Mouse (Mus musculus) kidney, postnatal 0 days (tissue): ENCODE results near the gene Sdk1. TPM values are rescaled to one million over a fixed set of nuclear protein-coding genes. Genes with fewer than 3 reads are reported as not detected.

Source experiments
- ATAC-seq: fragments of 200-750 bp; cut with Nextera tagmentation; replicated peaks from 2 replicates; pipeline ENCODE4 v1.8.0; 2017; ENCODE audit warnings: low read depth, moderate number of reproducible peaks, moderate TSS enrichment, moderate library complexity; ENCODE audit not compliant: low FRiP score
- DNase-seq: peaks from one replicate; pipeline ENCODE4 v3.0.0-alpha.2; 2016; ENCODE audit warnings: low spot score
- H3K27ac ChIP-seq: fragments of 300-500 bp; sonication (generic); 2 replicates; pipeline ENCODE4 v1.5.1; 2014; ENCODE audit warnings: mild to moderate bottlenecking
- H3K27me3 ChIP-seq: fragments of 300-500 bp; sonication (generic); 2 replicates; pipeline ENCODE4 v1.6.1; 2014; ENCODE audit warnings: low read length, mixed read lengths; ENCODE audit not compliant: insufficient read depth
- H3K36me3 ChIP-seq: fragments of 300-500 bp; sonication (generic); 2 replicates; pipeline ENCODE4 v1.6.1; 2014; ENCODE audit warnings: low read length, mixed read lengths; ENCODE audit not compliant: insufficient read depth
- H3K4me1 ChIP-seq: fragments of 300-500 bp; sonication (generic); replicated peaks from 2 replicates; pipeline ENCODE4 v1.6.1; 2014; ENCODE audit warnings: antibody characterized with exemption, low read length, mixed read lengths; ENCODE audit not compliant: insufficient read depth
- H3K4me2 ChIP-seq: fragments of 300-500 bp; sonication (generic); 2 replicates; pipeline ENCODE4 v1.6.1; 2014; ENCODE audit warnings: mild to moderate bottlenecking, low read length, moderate library complexity, mixed read lengths
- H3K4me3 ChIP-seq: fragments of 300-500 bp; sonication (generic); replicated peaks from 2 replicates; pipeline ENCODE4 v1.5.1; 2014; ENCODE audit warnings: low read depth, low read length
- H3K9ac ChIP-seq: fragments of 300-500 bp; sonication (generic); 2 replicates; pipeline ENCODE4 v1.6.1; 2014; ENCODE audit warnings: low read depth, low read length
- H3K9me3 ChIP-seq: fragments of 300-500 bp; sonication (generic); replicated peaks from 2 replicates; pipeline ENCODE4 v1.6.1; 2016; ENCODE audit warnings: low read length, inconsistent platforms, mixed read lengths
- CTCF ChIP-seq: IDR thresholded peaks from 2 replicates; pipeline ENCODE4 v1.5.1; 2016; ENCODE audit warnings: antibody characterized with exemption, low read depth, mild to moderate bottlenecking, moderate library complexity
- WGBS: fragments of 180-500 bp; shearing (Covaris S2); extraction: QIAGEN DNeasy Blood & Tissue Kit; methylation state at CpG from one replicate; pipeline ENCODE4 v1.1.7; 2014; 5-methylcytosine and 5-hydroxymethylcytosine counted together
- polyA plus RNA-seq: library from polyadenylated mRNA; unstranded; fragments of >200 nt; fragmentation: Nextera tagmentation; extraction: Ambion mirVana; gene quantifications from 2 replicates; pipeline ENCODE4 v1.2.1, GENCODE M21; 2015

Gene Sdk1
- polyA plus RNA-seq, 1 experiment from 2014 or later: 2.1 TPM

DNA sequence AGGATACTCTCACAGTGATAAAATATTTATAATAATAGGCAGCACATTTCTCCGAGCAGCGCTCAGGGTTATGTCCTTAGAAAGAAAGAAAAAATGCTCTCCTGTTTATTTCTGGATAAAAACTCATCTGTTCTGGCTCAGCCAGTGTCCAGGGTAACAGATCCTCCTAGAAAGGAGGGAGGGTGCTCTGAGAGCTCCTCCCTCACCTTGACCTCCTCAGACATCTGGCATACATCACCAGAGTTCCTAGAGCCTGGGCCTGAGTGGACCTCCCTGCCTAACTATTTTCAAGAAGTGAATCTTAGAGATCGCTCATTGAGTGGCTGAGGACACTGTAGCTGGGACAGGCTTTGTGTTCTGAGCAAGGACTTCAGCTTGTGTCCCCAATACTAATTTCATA, 760.7 kb downstream of the Sdk1 start:
- Histone ChIP-seq H3K4me3 (no peak overlapping the region), H3K4me2 (no peak overlapping the region), H3K36me3 (no peaks in the 10 kb centered on the region), H3K4me1 (no peaks in the 10 kb centered on the region), H3K27me3 (no peaks in the 10 kb centered on the region), H3K9ac (no peak overlapping the region), H3K27ac (no peak overlapping the region), H3K9me3 (no peaks in the 10 kb centered on the region)
- 70% methylated on average over 3 of the region's 3 CpGs for WGBS
- TF ChIP-seq CTCF: no peak
- ATAC-seq (no peak), DNase-seq (peak; percentile 14)

DNA sequence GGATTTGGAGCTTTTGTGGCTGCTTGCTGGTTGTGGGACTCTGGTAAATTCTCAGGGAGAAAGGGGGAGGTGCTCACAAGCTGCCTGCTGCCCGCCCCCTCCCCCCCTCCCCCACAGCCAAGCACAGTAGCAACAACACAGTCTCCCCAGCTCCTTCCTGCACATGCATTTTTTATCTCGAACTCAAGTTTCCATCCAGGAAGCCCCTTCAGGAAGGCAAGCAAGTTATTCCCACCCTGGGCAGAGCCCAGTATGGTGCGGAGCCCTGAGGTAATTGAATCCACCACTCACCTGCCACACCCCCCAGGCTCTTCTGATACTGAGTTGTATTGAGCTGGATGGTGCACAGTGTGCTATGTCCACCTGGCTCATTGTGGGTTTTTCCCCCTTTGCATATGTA, 768.9 kb downstream of the Sdk1 start:
- no peaks in the 10 kb centered on the region for H3K4me1 ChIP-seq
- DNase-seq: no peak
- no peaks in the 10 kb centered on the region for H3K9me3 ChIP-seq
- 35% methylated on average over 2 of the region's 3 CpGs for WGBS
- no peak overlapping the region for H3K4me2 ChIP-seq
- no peaks in the 10 kb centered on the region for H3K27me3 ChIP-seq
- no peak overlapping the region for H3K9ac ChIP-seq
- ATAC-seq: no peak
- no peaks in the 10 kb centered on the region for H3K36me3 ChIP-seq
- H3K27ac ChIP-seq: no peak overlapping the region
- no peak overlapping the region for H3K4me3 ChIP-seq
- TF ChIP-seq CTCF: no peak

DNA sequence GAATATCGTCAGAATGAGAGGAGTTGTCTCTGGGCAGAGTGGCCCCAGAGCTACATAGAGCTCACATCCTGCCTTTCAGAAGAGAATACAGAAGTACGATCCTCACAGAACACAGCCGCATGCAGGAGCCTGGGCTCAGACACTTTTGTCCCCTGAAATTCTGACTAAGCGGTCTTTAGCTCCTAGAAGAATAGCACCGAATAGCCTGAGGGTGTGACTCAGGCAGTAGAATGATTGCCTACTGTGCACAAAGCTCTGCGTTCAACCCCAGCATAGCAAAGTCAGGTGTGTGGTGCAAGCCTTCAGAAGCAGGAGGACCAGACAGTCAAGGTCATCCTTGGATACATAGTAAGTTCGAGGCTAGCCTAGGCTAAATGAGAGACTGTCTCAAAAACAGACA, 775.7 kb downstream of the Sdk1 start:
- no peak for TF ChIP-seq CTCF
- H3K4me1 ChIP-seq: no peaks in the 10 kb centered on the region
- ATAC-seq: no peak
- no peaks in the 10 kb centered on the region for H3K9me3 ChIP-seq
- 90% methylated on average over 7 of the region's 7 CpGs for WGBS
- H3K27ac ChIP-seq: no peak overlapping the region
- H3K4me2 ChIP-seq: no peak overlapping the region
- DNase-seq: no peak
- H3K4me3 ChIP-seq: no peak overlapping the region
- H3K36me3 ChIP-seq: no peaks in the 10 kb centered on the region
- H3K9ac ChIP-seq: no peak overlapping the region
- no peaks in the 10 kb centered on the region for H3K27me3 ChIP-seq

DNA sequence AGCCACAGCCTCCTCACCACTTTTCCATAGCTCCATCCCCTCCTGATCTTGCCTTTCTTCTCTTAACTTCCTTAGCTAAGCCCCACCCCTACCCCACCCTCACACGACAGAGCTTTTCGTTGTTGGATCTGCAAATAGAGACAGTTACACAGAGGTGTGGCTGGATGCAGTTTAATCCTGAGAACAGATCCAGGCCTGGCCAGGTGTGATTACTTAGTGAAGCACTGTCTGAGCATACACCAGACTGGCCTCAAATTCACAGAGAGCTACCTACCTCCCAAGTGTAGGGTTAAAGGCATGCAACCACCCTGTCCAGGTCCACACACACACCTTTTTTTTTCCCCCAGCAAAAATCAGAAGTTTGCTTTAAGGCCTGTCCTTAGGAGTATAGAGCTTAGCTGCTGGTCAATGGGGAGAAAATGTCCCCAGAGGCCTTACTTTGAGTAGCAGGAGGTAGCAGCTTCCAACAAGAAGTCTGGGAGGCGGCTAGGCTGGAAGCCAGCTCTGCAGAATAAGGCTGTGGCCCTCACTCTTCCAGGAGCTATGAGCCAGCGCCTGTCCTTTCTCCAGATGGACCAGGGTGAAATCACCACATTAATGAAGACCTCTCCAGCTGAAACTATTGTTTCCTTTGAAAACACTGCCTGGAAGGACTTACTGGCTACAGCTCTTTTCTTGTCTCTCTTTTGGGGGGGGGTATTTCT, 781.7 kb downstream of the Sdk1 start:
- Histone ChIP-seq H3K9ac (no peak overlapping the region), H3K27ac (no peak overlapping the region), H3K36me3 (no peaks in the 10 kb centered on the region), H3K27me3 (no peaks in the 10 kb centered on the region), H3K4me3 (no peak overlapping the region), H3K4me1 (no peaks in the 10 kb centered on the region), H3K4me2 (no peak overlapping the region), H3K9me3 (no peaks in the 10 kb centered on the region)
- ATAC-seq: no peak
- 65% methylated on average over 4 of the region's 4 CpGs for WGBS
- TF ChIP-seq CTCF: no peak
- no peak for DNase-seq

DNA sequence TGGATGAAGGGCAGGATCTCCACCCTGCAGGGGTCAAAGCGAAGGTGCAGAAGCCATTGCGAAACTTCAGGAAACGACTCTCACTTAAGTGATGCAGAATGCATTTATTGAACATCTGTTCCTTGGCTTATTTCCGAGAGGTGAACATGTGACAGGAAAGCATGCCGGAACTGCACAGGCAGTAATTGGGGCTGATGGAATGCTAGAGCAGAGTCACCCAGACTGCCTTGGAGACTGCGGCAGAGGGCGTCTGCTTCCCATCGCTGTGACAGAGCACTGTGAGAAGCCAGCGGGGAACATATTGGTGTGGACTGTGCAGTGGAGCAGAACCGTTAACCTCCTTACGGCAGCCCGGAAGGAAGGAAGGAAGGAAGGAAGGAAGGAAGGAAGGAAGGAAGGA, 783.2 kb downstream of the Sdk1 start:
- H3K36me3 ChIP-seq: no peaks in the 10 kb centered on the region
- no peaks in the 10 kb centered on the region for H3K9me3 ChIP-seq
- H3K4me1 ChIP-seq: no peaks in the 10 kb centered on the region
- no peak overlapping the region for H3K27ac ChIP-seq
- TF ChIP-seq CTCF: no peak
- no peak overlapping the region for H3K4me3 ChIP-seq
- peak; percentile 42 for DNase-seq
- 40% methylated on average over 12 of the region's 12 CpGs for WGBS
- H3K27me3 ChIP-seq: no peaks in the 10 kb centered on the region
- no peak for ATAC-seq
- H3K9ac ChIP-seq: no peak overlapping the region
- H3K4me2 ChIP-seq: no peak overlapping the region

DNA sequence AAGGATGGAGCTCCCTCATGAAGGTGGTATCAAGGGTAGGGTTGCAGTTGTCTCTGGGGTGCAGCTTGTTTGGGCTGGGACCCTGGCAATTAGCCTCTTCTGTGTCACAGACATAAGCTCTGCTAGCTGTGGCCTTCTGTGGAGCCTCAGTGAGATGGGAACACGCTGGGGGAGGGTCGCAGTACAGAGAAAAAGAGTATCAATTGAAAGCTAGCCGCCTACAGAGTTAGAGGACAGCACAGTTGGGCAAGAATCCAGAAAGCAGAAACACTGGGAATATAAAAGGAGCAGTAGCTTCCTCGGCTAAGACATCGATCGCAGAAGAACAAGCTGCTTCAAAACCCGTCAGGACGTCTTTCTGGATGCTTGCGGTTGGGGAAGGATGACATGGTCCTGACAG, 795.2 kb downstream of the Sdk1 start:
- 69% methylated on average over 9 of the region's 9 CpGs for WGBS
- Histone ChIP-seq H3K27me3 (no peaks in the 10 kb centered on the region), H3K36me3 (no peaks in the 10 kb centered on the region), H3K4me1 (no peaks in the 10 kb centered on the region), H3K4me2 (no peak overlapping the region), H3K4me3 (no peak overlapping the region), H3K27ac (no peak overlapping the region), H3K9me3 (no peaks in the 10 kb centered on the region), H3K9ac (no peak overlapping the region)
- TF ChIP-seq CTCF: no peak
- DNase-seq (peak; percentile 31), ATAC-seq (no peak)

DNA sequence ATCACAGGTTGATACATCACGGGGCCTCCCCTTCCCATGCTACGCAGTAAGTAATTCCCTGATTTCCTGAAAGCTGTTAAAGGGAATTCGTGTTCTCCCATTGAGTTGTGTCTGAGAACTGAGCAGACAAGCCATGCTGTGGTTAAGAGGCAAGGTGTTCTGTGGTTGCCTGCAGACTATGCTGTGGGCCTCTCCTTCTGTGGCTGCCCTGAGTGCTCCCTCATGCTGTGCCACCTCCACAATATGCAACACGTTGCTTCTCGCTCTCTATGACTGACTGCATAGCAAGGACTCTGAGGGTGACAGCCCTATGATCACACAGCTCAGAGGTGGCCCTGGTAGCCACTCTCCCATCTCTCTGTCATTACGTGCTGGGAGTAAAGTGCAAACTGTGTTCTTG, 797.9 kb downstream of the Sdk1 start:
- Histone ChIP-seq H3K4me2 (no peak overlapping the region), H3K4me1 (no peaks in the 10 kb centered on the region), H3K36me3 (no peaks in the 10 kb centered on the region), H3K27ac (no peak overlapping the region), H3K27me3 (no peaks in the 10 kb centered on the region), H3K4me3 (no peak overlapping the region), H3K9ac (no peak overlapping the region), H3K9me3 (no peaks in the 10 kb centered on the region)
- no peak for TF ChIP-seq CTCF
- DNase-seq (no peak), ATAC-seq (no peak)
- WGBS: 93% methylated on average over 6 of the region's 6 CpGs
